Mouse (Mus musculus): ENCODE results near the gene Trp53i13. TPM values are rescaled to one million over a fixed set of nuclear protein-coding genes. Genes with fewer than 3 reads are reported as not detected.

Trp53i13 gene
- polyA plus RNA-seq, 2 experiments from 2014 or later, result 9.8 to 11.2 TPM

GRCm38 (mm10) chr11:77462283-77463100 is 53.3 kb downstream of the Trp53i13 start, which contains the start of gene Coro6:
Gene Coro6, plus strand, starts transcription at chr11:77462411.
- ATAC-seq, result peak; percentile 16

GRCm38 (mm10) chr11:77461856-77462255 is 53.9 kb downstream of the Trp53i13 start:
- ATAC-seq, result no peak

Other genes with a start within 250 kb of the Trp53i13 start
- not detected for gene Coro6, start 53.6 kb downstream of the Trp53i13 start, polyA plus RNA-seq (2017; shearing (Covaris generic))
- gene Ankrd13b, start 26.3 kb downstream of the Trp53i13 start, polyA plus RNA-seq (2017; shearing (Covaris generic)), result 1 to 10 TPM in 1 of 2 experiments, under 1 TPM in 1; 0.93 to 1.2 TPM
- 1 to 10 TPM; 8.6 to 9.2 TPM for gene Git1, start 22.4 kb downstream of the Trp53i13 start, polyA plus RNA-seq (2017; shearing (Covaris generic))
- gene Abhd15, start 859 bp downstream of the Trp53i13 start, polyA plus RNA-seq (2017; shearing (Covaris generic)), result 1 to 10 TPM; 2.3 to 2.6 TPM
- 1 to 10 TPM in 1 of 2 experiments, under 1 TPM in 1; 0.85 to 1.6 TPM for gene Gm10392, start 3.2 kb upstream of the Trp53i13 start, polyA plus RNA-seq (2017; shearing (Covaris generic))
- 10 to 100 TPM; 15.0 to 19.8 TPM for gene Taok1, start 91.8 kb upstream of the Trp53i13 start, polyA plus RNA-seq (2017; shearing (Covaris generic))
- gene Nufip2, start 170.2 kb upstream of the Trp53i13 start, polyA plus RNA-seq (2017; shearing (Covaris generic)), result 10 to 100 TPM; 16.2 to 20.5 TPM
- gene Cryba1, start 209.3 kb upstream of the Trp53i13 start, polyA plus RNA-seq (2017; shearing (Covaris generic)), result under 1 TPM in 1 of 2 experiments, not detected in 1; 0.73 TPM
- gene Myo18a, start 247.3 kb upstream of the Trp53i13 start, polyA plus RNA-seq (2017; shearing (Covaris generic)), result 10 to 100 TPM; 22.1 to 29.7 TPM

Measured in activated CD4-positive, CD25-positive, alpha-beta regulatory T cell, adult 4 months (primary cell).